Mouse (Mus musculus): ENCODE data around the gene Abca4. TPM values are rescaled to one million over a fixed set of nuclear protein-coding genes. Genes with fewer than 3 reads are reported as not detected.

Gene Abca4
- polyA plus RNA-seq, 1 experiment from 2014 or later: 3.7 TPM

- no peak overlapping the region for H3K9ac ChIP-seq (ENCODE audit: low read depth, low read length)
- peak; percentile 75 for ATAC-seq
- H3K36me3 ChIP-seq (ENCODE audit: control insufficient read depth, insufficient read depth, low read length): no peaks in the 10 kb centered on the region
- H3K9me3 ChIP-seq (ENCODE audit: control insufficient read depth, low read length): no peaks in the 10 kb centered on the region
- H3K4me2 ChIP-seq (ENCODE audit: low read length): no peak overlapping the region
- 42% methylated on average over 9 of the region's 9 CpGs for WGBS
- no peaks in the 10 kb centered on the region; the same call in 1 of the 2 replicates for H3K4me1 ChIP-seq (ENCODE audit: control insufficient read depth, insufficient read depth, low read depth, low read length)
- no peak overlapping the region for H3K4me3 ChIP-seq (ENCODE audit: low read length)
- H3K27me3 ChIP-seq (replicated peaks; ENCODE audit: control insufficient read depth, insufficient read depth, low read length): no peaks in the 10 kb centered on the region
- no peak overlapping the region for H3K27ac ChIP-seq (ENCODE audit: low read depth, low read length)
Observed at GRCm38 (mm10) chr3:122111141-122111981, 67.1 kb downstream of the Abca4 start.

- Histone ChIP-seq H3K36me3 (ENCODE audit: control insufficient read depth, insufficient read depth, low read length) (no peaks in the 10 kb centered on the region), H3K4me1 (ENCODE audit: control insufficient read depth, insufficient read depth, low read depth, low read length) (no peaks in the 10 kb centered on the region)
Observed at GRCm38 (mm10) chr3:122118651-122119214, 74.5 kb downstream of the Abca4 start.

GRCm38 (mm10) chr3:122119733-122120132, 75.5 kb downstream of the Abca4 start:
- Histone ChIP-seq H3K36me3 (ENCODE audit: control insufficient read depth, insufficient read depth, low read length) (no peaks in the 10 kb centered on the region), H3K9ac (ENCODE audit: low read depth, low read length) (no peak overlapping the region), H3K9me3 (ENCODE audit: control insufficient read depth, low read length) (no peaks in the 10 kb centered on the region), H3K4me2 (ENCODE audit: low read length) (no peak overlapping the region), H3K27me3 (replicated peaks; ENCODE audit: control insufficient read depth, insufficient read depth, low read length) (no peaks in the 10 kb centered on the region), H3K27ac (ENCODE audit: low read depth, low read length) (no peak overlapping the region), H3K4me1 (ENCODE audit: control insufficient read depth, insufficient read depth, low read depth, low read length) (no peaks in the 10 kb centered on the region), H3K4me3 (ENCODE audit: low read length) (no peak overlapping the region)
- 76% methylated on average over 7 of the region's 7 CpGs for WGBS
- ATAC-seq: no peak

More at GRCm38 (mm10) chr3:122118651-122119214, 74.5 kb downstream of the Abca4 start:
- Histone ChIP-seq H3K27me3 (replicated peaks; ENCODE audit: control insufficient read depth, insufficient read depth, low read length) (no peaks in the 10 kb centered on the region), H3K4me3 (ENCODE audit: low read length) (no peak overlapping the region), H3K9ac (ENCODE audit: low read depth, low read length) (no peak overlapping the region), H3K4me2 (ENCODE audit: low read length) (no peak overlapping the region), H3K9me3 (ENCODE audit: control insufficient read depth, low read length) (no peaks in the 10 kb centered on the region), H3K27ac (ENCODE audit: low read depth, low read length) (no peak overlapping the region)
- no peak for ATAC-seq
- 78% methylated on average over 9 of the region's 9 CpGs for WGBS

- 84% methylated on average over 7 of the region's 7 CpGs for WGBS
- no peaks in the 10 kb centered on the region for H3K36me3 ChIP-seq (ENCODE audit: control insufficient read depth, insufficient read depth, low read length)
- H3K9me3 ChIP-seq (ENCODE audit: control insufficient read depth, low read length): no peaks in the 10 kb centered on the region
- no peak for ATAC-seq
- H3K27ac ChIP-seq (ENCODE audit: low read depth, low read length): 0 out of 2 replicates have a peak overlapping the region, but pooled peaks have one; percentile 23
- H3K9ac ChIP-seq (ENCODE audit: low read depth, low read length): no peak overlapping the region
- no peaks in the 10 kb centered on the region for H3K27me3 ChIP-seq (replicated peaks; ENCODE audit: control insufficient read depth, insufficient read depth, low read length)
- H3K4me1 ChIP-seq (ENCODE audit: control insufficient read depth, insufficient read depth, low read depth, low read length): no peaks in the 10 kb centered on the region
- no peak overlapping the region for H3K4me3 ChIP-seq (ENCODE audit: low read length)
- no peak overlapping the region for H3K4me2 ChIP-seq (ENCODE audit: low read length)
Observed at GRCm38 (mm10) chr3:122120217-122120616, 76.0 kb downstream of the Abca4 start.

- no peak overlapping the region for H3K27ac ChIP-seq (ENCODE audit: low read depth, low read length)
- peak overlapping the region; percentile 35; the same call in 1 of the 2 replicates for H3K9ac ChIP-seq (ENCODE audit: low read depth, low read length)
Observed at GRCm38 (mm10) chr3:122122127-122122663, 78.0 kb downstream of the Abca4 start.

GRCm38 (mm10) chr3:122122838-122123237, 78.6 kb downstream of the Abca4 start:
- no peak overlapping the region for H3K27ac ChIP-seq (ENCODE audit: low read depth, low read length)
- no peaks in the 10 kb centered on the region for H3K27me3 ChIP-seq (replicated peaks; ENCODE audit: control insufficient read depth, insufficient read depth, low read length)
- no peak for ATAC-seq
- no peak overlapping the region for H3K4me3 ChIP-seq (ENCODE audit: low read length)
- no peak overlapping the region for H3K4me2 ChIP-seq (ENCODE audit: low read length)
- WGBS: 87% methylated on average over 8 of the region's 8 CpGs
- no peaks in the 10 kb centered on the region for H3K36me3 ChIP-seq (ENCODE audit: control insufficient read depth, insufficient read depth, low read length)
- no peaks in the 10 kb centered on the region for H3K4me1 ChIP-seq (ENCODE audit: control insufficient read depth, insufficient read depth, low read depth, low read length)
- H3K9ac ChIP-seq (ENCODE audit: low read depth, low read length): no peak overlapping the region
- H3K9me3 ChIP-seq (ENCODE audit: control insufficient read depth, low read length): no peaks in the 10 kb centered on the region

More at GRCm38 (mm10) chr3:122122127-122122663, 78.0 kb downstream of the Abca4 start:
- ATAC-seq: peak; percentile 94
- WGBS: 15% methylated on average over 17 of the region's 17 CpGs
- Histone ChIP-seq H3K36me3 (ENCODE audit: control insufficient read depth, insufficient read depth, low read length) (no peaks in the 10 kb centered on the region), H3K27me3 (replicated peaks; ENCODE audit: control insufficient read depth, insufficient read depth, low read length) (no peaks in the 10 kb centered on the region), H3K4me3 (ENCODE audit: low read length) (peak overlapping the region; percentile 34), H3K4me2 (ENCODE audit: low read length) (peak overlapping the region; percentile 60), H3K9me3 (ENCODE audit: control insufficient read depth, low read length) (no peaks in the 10 kb centered on the region), H3K4me1 (ENCODE audit: control insufficient read depth, insufficient read depth, low read depth, low read length) (no peaks in the 10 kb centered on the region)

- Histone ChIP-seq H3K4me3 (ENCODE audit: low read length) (0 out of 2 replicates have a peak overlapping the region, but pooled peaks have one; percentile 5), H3K4me2 (ENCODE audit: low read length) (peak overlapping the region; percentile 45), H3K9me3 (ENCODE audit: control insufficient read depth, low read length) (no peaks in the 10 kb centered on the region), H3K36me3 (ENCODE audit: control insufficient read depth, insufficient read depth, low read length) (no peaks in the 10 kb centered on the region), H3K4me1 (ENCODE audit: control insufficient read depth, insufficient read depth, low read depth, low read length) (peaks cover 8% of the 10 kb centered on the region; the same call in 1 of the 2 replicates), H3K27me3 (replicated peaks; ENCODE audit: control insufficient read depth, insufficient read depth, low read length) (no peaks in the 10 kb centered on the region), H3K9ac (ENCODE audit: low read depth, low read length) (no peak overlapping the region), H3K27ac (ENCODE audit: low read depth, low read length) (no peak overlapping the region)
- 22% methylated on average over 17 of the region's 17 CpGs for WGBS
- ATAC-seq: peak; percentile 51
Observed at GRCm38 (mm10) chr3:122128999-122129493, 84.8 kb downstream of the Abca4 start.

- 51% methylated on average over 4 of the region's 4 CpGs for WGBS
Observed at GRCm38 (mm10) chr3:122130771-122131170, 86.5 kb downstream of the Abca4 start.

GRCm38 (mm10) chr3:122131633-122132032, 87.4 kb downstream of the Abca4 start:
- Histone ChIP-seq H3K9me3 (ENCODE audit: control insufficient read depth, low read length) (no peaks in the 10 kb centered on the region), H3K4me2 (ENCODE audit: low read length) (no peak overlapping the region), H3K9ac (ENCODE audit: low read depth, low read length) (no peak overlapping the region), H3K27ac (ENCODE audit: low read depth, low read length) (no peak overlapping the region), H3K27me3 (replicated peaks; ENCODE audit: control insufficient read depth, insufficient read depth, low read length) (no peaks in the 10 kb centered on the region), H3K4me3 (ENCODE audit: low read length) (no peak overlapping the region), H3K4me1 (ENCODE audit: control insufficient read depth, insufficient read depth, low read depth, low read length) (peaks cover 8% of the 10 kb centered on the region; the same call in 1 of the 2 replicates), H3K36me3 (ENCODE audit: control insufficient read depth, insufficient read depth, low read length) (no peaks in the 10 kb centered on the region)
- ATAC-seq: no peak
- WGBS: 85% methylated on average over 3 of the region's 3 CpGs

More at GRCm38 (mm10) chr3:122130771-122131170, 86.5 kb downstream of the Abca4 start:
- Histone ChIP-seq H3K4me2 (ENCODE audit: low read length) (no peak overlapping the region), H3K9ac (ENCODE audit: low read depth, low read length) (no peak overlapping the region), H3K4me1 (ENCODE audit: control insufficient read depth, insufficient read depth, low read depth, low read length) (peaks cover 8% of the 10 kb centered on the region; the same call in 1 of the 2 replicates), H3K27ac (ENCODE audit: low read depth, low read length) (no peak overlapping the region), H3K4me3 (ENCODE audit: low read length) (no peak overlapping the region), H3K27me3 (replicated peaks; ENCODE audit: control insufficient read depth, insufficient read depth, low read length) (no peaks in the 10 kb centered on the region), H3K9me3 (ENCODE audit: control insufficient read depth, low read length) (no peaks in the 10 kb centered on the region), H3K36me3 (ENCODE audit: control insufficient read depth, insufficient read depth, low read length) (no peaks in the 10 kb centered on the region)
- no peak for ATAC-seq
